Mouse (Mus musculus): ENCODE results near the gene Pon1. TPM values are rescaled to one million over a fixed set of nuclear protein-coding genes. Genes with fewer than 3 reads are reported as not detected.

The Pon1 gene
- polyA plus RNA-seq, 1 experiment = not detected

- Histone ChIP-seq H3K36me3 (ENCODE audit: control insufficient read depth, insufficient read depth, low read length) (no peaks in the 10 kb centered on the region), H3K27ac (ENCODE audit: insufficient read depth, low read depth, low read length) (no peak overlapping the region), H3K4me1 (ENCODE audit: control insufficient read depth, insufficient read depth, insufficient read length, low read length) (no peaks in the 10 kb centered on the region), H3K4me3 (ENCODE audit: low read depth, low read length) (no peak overlapping the region), H3K27me3 (ENCODE audit: control insufficient read depth, insufficient read depth, low read length) (no peaks in the 10 kb centered on the region)
- TF ChIP-seq CTCF (IDR thresholded peaks at IDR 0.05; ENCODE audit: extremely low read depth, insufficient read length, insufficient replicate concordance, low read depth, low read length) = no peak
- no peak for TF ChIP-seq POLR2A (IDR thresholded peaks at IDR 0.05; ENCODE audit: low read depth, low read length)
- 63% methylated on average over 6 of the region's 6 CpGs for WGBS
Observed at GRCm38 (mm10) chr6:5134986-5135385, 58.8 kb downstream of the Pon1 start.

GRCm38 (mm10) chr6:5129364-5130093, 64.2 kb downstream of the Pon1 start:
- Histone ChIP-seq H3K4me1 (ENCODE audit: control insufficient read depth, insufficient read depth, insufficient read length, low read length) (no peaks in the 10 kb centered on the region), H3K4me3 (ENCODE audit: low read depth, low read length) (no peak overlapping the region), H3K27ac (ENCODE audit: insufficient read depth, low read depth, low read length) (no peak overlapping the region), H3K36me3 (ENCODE audit: control insufficient read depth, insufficient read depth, low read length) (no peaks in the 10 kb centered on the region), H3K27me3 (ENCODE audit: control insufficient read depth, insufficient read depth, low read length) (no peaks in the 10 kb centered on the region)
- WGBS = 96% methylated on average over 14 of the region's 14 CpGs
- TF ChIP-seq CTCF (IDR thresholded peaks at IDR 0.05; ENCODE audit: extremely low read depth, insufficient read length, insufficient replicate concordance, low read depth, low read length) (no peak), POLR2A (IDR thresholded peaks at IDR 0.05; ENCODE audit: low read depth, low read length) (no peak)

GRCm38 (mm10) chr6:5120229-5120628, 73.5 kb downstream of the Pon1 start:
- Histone ChIP-seq H3K4me1 (ENCODE audit: control insufficient read depth, insufficient read depth, insufficient read length, low read length) (no peaks in the 10 kb centered on the region), H3K27me3 (ENCODE audit: control insufficient read depth, insufficient read depth, low read length) (no peaks in the 10 kb centered on the region), H3K4me3 (ENCODE audit: low read depth, low read length) (no peak overlapping the region), H3K36me3 (ENCODE audit: control insufficient read depth, insufficient read depth, low read length) (no peaks in the 10 kb centered on the region), H3K27ac (ENCODE audit: insufficient read depth, low read depth, low read length) (no peak overlapping the region)
- no peak for TF ChIP-seq CTCF (IDR thresholded peaks at IDR 0.05; ENCODE audit: extremely low read depth, insufficient read length, insufficient replicate concordance, low read depth, low read length)
- TF ChIP-seq POLR2A (IDR thresholded peaks at IDR 0.05; ENCODE audit: low read depth, low read length) = no peak
- 64% methylated on average over 3 of the region's 3 CpGs for WGBS

GRCm38 (mm10) chr6:5119181-5119910, 74.4 kb downstream of the Pon1 start:
- Histone ChIP-seq H3K27me3 (ENCODE audit: control insufficient read depth, insufficient read depth, low read length) (no peaks in the 10 kb centered on the region), H3K36me3 (ENCODE audit: control insufficient read depth, insufficient read depth, low read length) (no peaks in the 10 kb centered on the region), H3K27ac (ENCODE audit: insufficient read depth, low read depth, low read length) (no peak overlapping the region), H3K4me1 (ENCODE audit: control insufficient read depth, insufficient read depth, insufficient read length, low read length) (no peaks in the 10 kb centered on the region), H3K4me3 (ENCODE audit: low read depth, low read length) (no peak overlapping the region)
- WGBS = 89% methylated on average over 15 of the region's 15 CpGs
- no peak for TF ChIP-seq CTCF (IDR thresholded peaks at IDR 0.05; ENCODE audit: extremely low read depth, insufficient read length, insufficient replicate concordance, low read depth, low read length)
- TF ChIP-seq POLR2A (IDR thresholded peaks at IDR 0.05; ENCODE audit: low read depth, low read length) = no peak

Other genes with a start within 250 kb of the Pon1 start
- gene Pon3, start 62.3 kb upstream of the Pon1 start, polyA plus RNA-seq (2012; rRNA removed) = 3.8 and 7.1 TPM in 2 replicates
- 12.0 and 16.8 TPM in 2 replicates for gene Pon2, start 104.5 kb upstream of the Pon1 start, polyA plus RNA-seq (2012; rRNA removed)
- gene Asb4, start 189.4 kb upstream of the Pon1 start, polyA plus RNA-seq (2012; rRNA removed) = 0.05 and 0.41 TPM in 2 replicates